Mouse (Mus musculus): ENCODE data around the gene Tnnc1. TPM values are rescaled to one million over a fixed set of nuclear protein-coding genes. Genes with fewer than 3 reads are reported as not detected.

Tnnc1 gene
- polyA plus RNA-seq, 1 experiment from 2014 or later: 2.2 TPM

DNA sequence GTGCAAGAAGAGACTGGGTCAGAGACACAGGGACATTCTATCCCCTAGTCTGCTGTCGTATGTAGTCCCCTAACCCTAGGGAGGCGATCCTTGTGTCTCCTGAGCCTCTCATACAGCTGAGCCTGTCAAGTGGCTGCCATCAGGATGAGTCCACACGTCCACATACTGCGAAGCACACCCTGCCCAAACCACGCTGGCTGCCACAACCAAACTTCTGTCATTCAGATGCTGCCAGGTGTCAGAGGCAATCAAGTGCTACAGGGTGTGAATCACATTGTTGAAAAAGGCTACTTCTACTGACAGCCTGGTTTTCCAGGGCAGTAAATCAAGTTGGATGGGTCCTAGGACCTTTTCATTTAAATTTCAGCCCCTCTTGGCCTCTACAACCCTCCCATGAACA is 30.4 kb upstream of the Tnnc1 start:
- DNase-seq (ENCODE audit: low spot score) (no peak), ATAC-seq (replicated peaks; ENCODE audit: low FRiP score, low TSS enrichment, low read depth) (no peak)
- WGBS: 92% methylated on average over 5 of the region's 5 CpGs
- Histone ChIP-seq H3K27ac (ENCODE audit: low read depth) (no peak overlapping the region), H3K9me3 (ENCODE audit: control insufficient read depth, low read length) (no peaks in the 10 kb centered on the region), H3K9ac (ENCODE audit: low read length) (no peak overlapping the region), H3K36me3 (ENCODE audit: control insufficient read depth, insufficient read depth, low read length) (peaks cover 99% of the 10 kb centered on the region), H3K4me2 (ENCODE audit: low read length) (no peak overlapping the region), H3K4me3 (ENCODE audit: low read depth, low read length) (no peak overlapping the region), H3K27me3 (replicated peaks; ENCODE audit: control insufficient read depth, insufficient read depth, low read length) (no peaks in the 10 kb centered on the region), H3K4me1 (replicated peaks; ENCODE audit: control insufficient read depth, insufficient read depth, low read length) (no peaks in the 10 kb centered on the region)

GRCm38 (mm10) chr14:31179677-31180365 is 28.3 kb upstream of the Tnnc1 start:
- Histone ChIP-seq H3K27me3 (replicated peaks; ENCODE audit: control insufficient read depth, insufficient read depth, low read length) (no peaks in the 10 kb centered on the region), H3K9me3 (ENCODE audit: control insufficient read depth, low read length) (no peaks in the 10 kb centered on the region), H3K4me3 (ENCODE audit: low read depth, low read length) (no peak overlapping the region), H3K4me2 (ENCODE audit: low read length) (no peak overlapping the region), H3K36me3 (ENCODE audit: control insufficient read depth, insufficient read depth, low read length) (peaks cover 99% of the 10 kb centered on the region), H3K9ac (ENCODE audit: low read length) (no peak overlapping the region), H3K27ac (ENCODE audit: low read depth) (no peak overlapping the region), H3K4me1 (replicated peaks; ENCODE audit: control insufficient read depth, insufficient read depth, low read length) (no peaks in the 10 kb centered on the region)
- WGBS: 92% methylated on average over 12 of the region's 12 CpGs
- ATAC-seq (replicated peaks; ENCODE audit: low FRiP score, low TSS enrichment, low read depth): no peak
- no peak for DNase-seq (ENCODE audit: low spot score)

- H3K36me3 ChIP-seq (ENCODE audit: control insufficient read depth, insufficient read depth, low read length): peaks cover 99% of the 10 kb centered on the region
- no peaks in the 10 kb centered on the region for H3K9me3 ChIP-seq (ENCODE audit: control insufficient read depth, low read length)
- DNase-seq (ENCODE audit: low spot score): no peak
- H3K4me2 ChIP-seq (ENCODE audit: low read length): no peak overlapping the region
- no peaks in the 10 kb centered on the region for H3K27me3 ChIP-seq (replicated peaks; ENCODE audit: control insufficient read depth, insufficient read depth, low read length)
- no peak overlapping the region for H3K27ac ChIP-seq (ENCODE audit: low read depth)
- no peak for ATAC-seq (replicated peaks; ENCODE audit: low FRiP score, low TSS enrichment, low read depth)
- WGBS: 84% methylated on average over 4 of the region's 4 CpGs
- H3K9ac ChIP-seq (ENCODE audit: low read length): no peak overlapping the region
- H3K4me3 ChIP-seq (ENCODE audit: low read depth, low read length): no peak overlapping the region
- H3K4me1 ChIP-seq (replicated peaks; ENCODE audit: control insufficient read depth, insufficient read depth, low read length): no peaks in the 10 kb centered on the region
These were observed 26.6 kb upstream of the Tnnc1 start for GRCm38 (mm10) chr14:31181512-31181911.

DNA sequence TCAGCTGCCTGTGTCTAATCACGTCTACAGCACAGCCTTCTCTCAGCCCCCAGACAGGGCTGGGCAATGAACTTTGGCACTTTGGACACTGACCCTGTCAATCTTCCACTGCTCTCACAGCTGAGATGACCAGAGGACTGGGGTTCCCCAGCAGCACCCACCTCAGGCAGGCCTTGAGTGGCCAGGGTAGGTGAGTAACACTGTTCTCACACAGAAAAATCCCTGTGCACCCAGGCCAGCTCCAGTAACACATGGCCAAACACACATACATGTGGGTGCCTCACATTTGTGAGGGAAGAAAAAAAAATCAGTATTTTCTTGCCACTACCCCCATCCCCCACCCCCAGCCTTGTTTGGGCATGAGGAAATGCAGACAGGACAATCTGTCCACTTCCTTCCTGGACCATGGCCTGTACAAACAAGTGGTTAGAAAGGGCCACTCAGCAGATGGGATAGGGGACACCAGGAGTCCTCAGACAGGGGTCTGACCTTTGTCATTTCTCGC is 25.3 kb upstream of the Tnnc1 start:
- 78% methylated on average over 2 of the region's 2 CpGs for WGBS
- Histone ChIP-seq H3K36me3 (ENCODE audit: control insufficient read depth, insufficient read depth, low read length) (peaks cover 99% of the 10 kb centered on the region), H3K9ac (ENCODE audit: low read length) (no peak overlapping the region), H3K27ac (ENCODE audit: low read depth) (no peak overlapping the region), H3K4me2 (ENCODE audit: low read length) (no peak overlapping the region), H3K9me3 (ENCODE audit: control insufficient read depth, low read length) (no peaks in the 10 kb centered on the region), H3K27me3 (replicated peaks; ENCODE audit: control insufficient read depth, insufficient read depth, low read length) (no peaks in the 10 kb centered on the region), H3K4me1 (replicated peaks; ENCODE audit: control insufficient read depth, insufficient read depth, low read length) (no peaks in the 10 kb centered on the region), H3K4me3 (ENCODE audit: low read depth, low read length) (no peak overlapping the region)
- DNase-seq (ENCODE audit: low spot score) (no peak), ATAC-seq (replicated peaks; ENCODE audit: low FRiP score, low TSS enrichment, low read depth) (no peak)

- Histone ChIP-seq H3K9ac (ENCODE audit: low read length) (no peak overlapping the region), H3K9me3 (ENCODE audit: control insufficient read depth, low read length) (no peaks in the 10 kb centered on the region), H3K27me3 (replicated peaks; ENCODE audit: control insufficient read depth, insufficient read depth, low read length) (no peaks in the 10 kb centered on the region), H3K4me2 (ENCODE audit: low read length) (no peak overlapping the region), H3K36me3 (ENCODE audit: control insufficient read depth, insufficient read depth, low read length) (peaks cover 100% of the 10 kb centered on the region), H3K4me1 (replicated peaks; ENCODE audit: control insufficient read depth, insufficient read depth, low read length) (no peaks in the 10 kb centered on the region), H3K4me3 (ENCODE audit: low read depth, low read length) (no peak overlapping the region), H3K27ac (ENCODE audit: low read depth) (no peak overlapping the region)
- DNase-seq (ENCODE audit: low spot score) (no peak), ATAC-seq (replicated peaks; ENCODE audit: low FRiP score, low TSS enrichment, low read depth) (no peak)
- WGBS: 87% methylated on average over 5 of the region's 5 CpGs
These were observed 24.6 kb upstream of the Tnnc1 start for GRCm38 (mm10) chr14:31183541-31183940.

DNA sequence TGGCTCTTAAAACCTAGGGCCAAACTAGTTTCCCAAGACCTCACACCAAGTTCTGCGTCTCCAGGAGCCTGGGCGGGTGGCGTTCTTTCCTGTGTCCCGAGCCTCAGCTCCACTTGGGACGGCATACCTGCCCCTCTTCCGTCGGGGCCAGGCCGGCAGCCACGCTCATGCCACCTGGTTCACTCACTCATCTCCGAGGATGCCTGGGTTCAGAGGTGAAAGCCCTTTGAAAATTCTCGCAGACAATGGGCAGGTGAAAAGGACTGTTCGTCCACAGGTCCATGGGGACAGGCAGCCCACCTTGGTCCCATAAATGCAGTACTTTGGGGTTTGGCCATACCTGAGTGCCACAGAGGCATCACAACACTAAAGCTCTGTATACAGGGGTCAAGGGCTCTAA is 23.9 kb upstream of the Tnnc1 start:
- Histone ChIP-seq H3K9ac (ENCODE audit: low read length) (no peak overlapping the region), H3K27ac (ENCODE audit: low read depth) (no peak overlapping the region), H3K36me3 (ENCODE audit: control insufficient read depth, insufficient read depth, low read length) (peaks cover 100% of the 10 kb centered on the region), H3K4me3 (ENCODE audit: low read depth, low read length) (no peak overlapping the region), H3K4me2 (ENCODE audit: low read length) (no peak overlapping the region), H3K9me3 (ENCODE audit: control insufficient read depth, low read length) (no peaks in the 10 kb centered on the region), H3K27me3 (replicated peaks; ENCODE audit: control insufficient read depth, insufficient read depth, low read length) (no peaks in the 10 kb centered on the region), H3K4me1 (replicated peaks; ENCODE audit: control insufficient read depth, insufficient read depth, low read length) (no peaks in the 10 kb centered on the region)
- DNase-seq (ENCODE audit: low spot score) (no peak), ATAC-seq (replicated peaks; ENCODE audit: low FRiP score, low TSS enrichment, low read depth) (no peak)
- 91% methylated on average over 12 of the region's 12 CpGs for WGBS

GRCm38 (mm10) chr14:31186656-31187055 is 21.5 kb upstream of the Tnnc1 start:
- H3K9ac ChIP-seq (ENCODE audit: low read length): no peak overlapping the region
- ATAC-seq (replicated peaks; ENCODE audit: low FRiP score, low TSS enrichment, low read depth) (no peak), DNase-seq (ENCODE audit: low spot score) (no peak)
- no peaks in the 10 kb centered on the region for H3K9me3 ChIP-seq (ENCODE audit: control insufficient read depth, low read length)
- H3K4me2 ChIP-seq (ENCODE audit: low read length): no peak overlapping the region
- WGBS: 88% methylated on average over 4 of the region's 4 CpGs
- peaks cover 100% of the 10 kb centered on the region for H3K36me3 ChIP-seq (ENCODE audit: control insufficient read depth, insufficient read depth, low read length)
- H3K4me1 ChIP-seq (replicated peaks; ENCODE audit: control insufficient read depth, insufficient read depth, low read length): no peaks in the 10 kb centered on the region
- H3K27ac ChIP-seq (ENCODE audit: low read depth): no peak overlapping the region
- H3K4me3 ChIP-seq (ENCODE audit: low read depth, low read length): no peak overlapping the region
- H3K27me3 ChIP-seq (replicated peaks; ENCODE audit: control insufficient read depth, insufficient read depth, low read length): no peaks in the 10 kb centered on the region

DNA sequence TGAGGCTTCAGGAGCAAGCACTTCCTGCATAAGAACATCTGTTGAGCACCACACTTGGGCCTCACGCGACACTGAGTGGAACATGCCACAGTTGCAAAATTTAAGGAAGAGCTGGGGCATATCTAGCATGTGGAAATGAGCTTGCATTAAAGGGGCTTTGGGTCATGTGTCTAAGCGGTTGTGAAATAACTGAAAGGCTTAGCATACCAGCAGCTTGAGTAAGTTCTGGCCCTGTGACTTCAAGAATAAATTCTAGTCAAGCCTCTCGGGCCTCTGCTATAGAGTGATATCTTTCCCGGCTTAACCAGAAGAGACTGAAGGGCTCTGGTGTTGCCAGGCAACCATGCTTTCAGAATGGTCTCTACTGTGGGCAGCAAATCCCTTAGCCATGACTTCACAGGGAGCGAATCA is 19.3 kb upstream of the Tnnc1 start:
- Histone ChIP-seq H3K27me3 (replicated peaks; ENCODE audit: control insufficient read depth, insufficient read depth, low read length) (no peaks in the 10 kb centered on the region), H3K27ac (ENCODE audit: low read depth) (no peak overlapping the region; the same call in 1 of the 2 replicates), H3K4me3 (ENCODE audit: low read depth, low read length) (no peak overlapping the region), H3K9me3 (ENCODE audit: control insufficient read depth, low read length) (no peaks in the 10 kb centered on the region), H3K9ac (ENCODE audit: low read length) (no peak overlapping the region), H3K4me2 (ENCODE audit: low read length) (no peak overlapping the region), H3K4me1 (replicated peaks; ENCODE audit: control insufficient read depth, insufficient read depth, low read length) (no peaks in the 10 kb centered on the region), H3K36me3 (ENCODE audit: control insufficient read depth, insufficient read depth, low read length) (peaks cover 100% of the 10 kb centered on the region)
- no peak for DNase-seq (ENCODE audit: low spot score)
- ATAC-seq (replicated peaks; ENCODE audit: low FRiP score, low TSS enrichment, low read depth): no peak
- 73% methylated on average over 6 of the region's 6 CpGs for WGBS

DNA sequence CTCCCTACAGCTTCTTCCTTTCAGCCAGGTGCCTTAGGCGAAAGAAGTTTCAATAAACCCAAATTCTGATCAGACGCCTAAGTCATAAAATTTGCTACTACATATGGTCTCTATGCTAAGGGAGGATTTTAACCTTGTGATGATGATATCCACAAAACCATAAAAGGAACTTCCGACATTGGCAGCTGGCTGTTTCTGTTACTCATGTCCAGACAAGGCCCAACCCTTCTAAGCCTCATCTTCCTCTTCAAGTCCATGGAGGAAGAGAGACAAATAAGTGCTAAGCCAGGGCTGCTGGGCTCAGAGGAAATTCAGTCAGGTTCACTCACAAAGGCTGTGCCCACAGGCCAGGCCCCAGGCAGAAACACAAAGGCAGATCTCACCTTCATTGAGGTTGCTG is 18.8 kb upstream of the Tnnc1 start:
- Histone ChIP-seq H3K27me3 (replicated peaks; ENCODE audit: control insufficient read depth, insufficient read depth, low read length) (no peaks in the 10 kb centered on the region), H3K9me3 (ENCODE audit: control insufficient read depth, low read length) (no peaks in the 10 kb centered on the region), H3K27ac (ENCODE audit: low read depth) (no peak overlapping the region; the same call in 1 of the 2 replicates), H3K9ac (ENCODE audit: low read length) (no peak overlapping the region), H3K4me3 (ENCODE audit: low read depth, low read length) (no peak overlapping the region), H3K4me1 (replicated peaks; ENCODE audit: control insufficient read depth, insufficient read depth, low read length) (no peaks in the 10 kb centered on the region), H3K4me2 (ENCODE audit: low read length) (no peak overlapping the region), H3K36me3 (ENCODE audit: control insufficient read depth, insufficient read depth, low read length) (peaks cover 100% of the 10 kb centered on the region)
- ATAC-seq (replicated peaks; ENCODE audit: low FRiP score, low TSS enrichment, low read depth): no peak
- DNase-seq (ENCODE audit: low spot score): no peak
- WGBS: 88% methylated on average over 3 of the region's 3 CpGs

All from intestine, embryonic 14.5 days (tissue).